Mouse (Mus musculus) embryo, embryonic 11.5 days (tissue): ENCODE measurements around the gene Tmem176b.

ENCODE experiments used
- DNase-seq: peaks from one replicate; pipeline ENCODE4 v3.0.0-alpha.2; 2012; ENCODE audit warnings: low read depth, low spot score

Tmem176b gene

DNA sequence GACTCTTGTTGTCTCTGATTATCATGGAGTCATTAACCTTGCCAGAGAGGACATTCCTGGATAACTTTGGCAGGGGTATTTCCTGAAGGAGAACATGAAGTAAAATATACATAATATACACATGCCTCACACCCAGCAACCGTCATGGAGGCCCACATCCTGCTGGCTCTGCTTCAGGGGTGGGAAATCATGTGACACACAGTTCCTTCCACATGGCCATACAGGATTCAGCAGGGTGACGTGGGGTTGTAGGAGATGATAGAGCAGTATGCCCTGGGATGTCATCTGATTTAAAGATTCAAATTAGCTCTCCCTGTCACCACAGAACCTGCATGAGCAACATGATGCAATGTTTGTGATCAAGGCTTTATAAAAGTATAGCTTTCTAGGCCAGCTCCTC lies 53.4 kb downstream of the Tmem176b start:
- DNase-seq = no peak

- DNase-seq = no peak
These were observed 55.7 kb downstream of the Tmem176b start for GRCm38 (mm10) chr6:48785601-48786000.

- no peak for DNase-seq
These were observed 56.1 kb downstream of the Tmem176b start for GRCm38 (mm10) chr6:48785189-48785588.

GRCm38 (mm10) chr6:48784406-48784805 lies 56.9 kb downstream of the Tmem176b start:
- no peak for DNase-seq
